Mouse (Mus musculus) right cerebral cortex, adult 18-20 months (tissue): ENCODE measurements around the gene Exosc5.

Experiments
- DNase-seq: peaks from one replicate; pipeline ENCODE4 v3.0.0; 2022; ENCODE audit warnings: mixed read lengths

The Exosc5 gene

DNA sequence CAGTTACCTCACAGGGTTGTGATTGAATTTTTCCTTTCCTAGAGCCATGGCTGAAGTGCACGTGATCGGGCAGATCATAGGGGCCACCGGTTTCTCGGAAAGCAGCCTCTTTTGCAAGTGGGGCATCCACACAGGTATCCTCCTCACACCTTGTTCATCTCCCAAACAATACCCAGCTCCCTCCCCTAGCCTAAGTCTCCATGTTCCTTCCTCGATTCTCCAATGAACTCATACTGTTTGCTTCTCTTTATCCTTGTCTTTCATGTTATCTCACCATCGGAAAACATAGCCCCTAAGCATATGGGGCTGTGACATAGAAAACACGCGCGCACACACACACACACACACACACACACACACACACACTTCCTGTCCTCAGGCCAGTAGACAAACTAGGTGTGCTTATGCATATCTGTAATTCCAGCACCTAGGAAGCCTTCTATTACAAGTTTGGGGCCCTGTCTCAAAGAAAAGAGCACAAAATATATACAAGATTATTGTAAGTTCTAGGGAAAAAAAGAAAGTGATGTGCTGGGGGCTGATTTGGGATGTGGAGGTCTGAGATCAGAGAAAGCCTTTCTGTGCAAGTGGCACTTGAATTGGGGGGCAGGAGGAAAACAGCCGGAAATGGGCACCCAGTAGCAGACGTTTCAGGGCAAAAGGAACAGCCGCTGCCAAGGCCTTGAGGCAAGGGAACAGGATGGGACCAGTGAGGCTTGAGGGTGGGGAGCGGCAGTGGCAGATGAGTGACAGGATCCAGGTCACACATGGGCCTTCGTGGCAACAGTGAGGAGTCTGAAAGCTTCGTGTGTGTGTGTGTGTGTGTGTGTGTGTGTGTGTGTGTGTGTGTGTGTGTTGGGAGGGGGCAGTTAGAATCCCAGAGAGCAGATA, 22.6 kb downstream of the Exosc5 start:
- DNase-seq: no peak

DNA sequence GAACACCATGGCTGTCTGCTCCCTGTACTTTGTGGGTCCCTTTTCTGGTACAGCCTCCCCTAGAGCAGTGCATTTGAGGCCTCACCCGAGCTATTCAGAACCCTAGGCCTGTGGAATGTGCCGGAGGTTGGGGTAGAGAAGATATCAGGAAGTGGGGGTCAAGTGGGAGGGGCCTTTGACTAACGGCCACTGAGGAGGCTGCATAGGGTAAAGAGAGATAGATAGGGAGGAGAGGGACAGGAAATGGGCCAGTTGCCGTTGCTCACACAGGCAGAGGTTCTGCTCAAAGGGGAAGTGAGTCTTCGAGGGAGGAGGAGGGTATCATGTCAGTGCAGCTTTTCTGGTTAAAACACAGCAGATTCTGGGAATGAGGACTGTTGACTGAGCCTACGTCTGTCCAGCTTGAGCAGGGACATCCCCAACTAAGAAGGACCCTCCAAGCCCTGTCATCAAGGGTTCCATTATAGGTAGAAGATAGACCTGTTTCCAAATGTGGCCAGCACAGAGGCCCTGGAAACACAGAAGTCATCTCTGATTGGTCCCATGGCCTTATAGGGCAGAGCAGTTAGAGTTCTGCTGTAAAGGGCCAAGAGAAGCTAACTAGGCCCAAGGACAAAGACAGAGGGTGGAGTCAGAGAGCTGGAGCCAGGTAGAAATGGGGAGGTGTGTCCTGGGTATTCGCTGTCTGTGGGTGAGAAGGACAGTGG, 24.7 kb downstream of the Exosc5 start:
- no peak for DNase-seq

DNA sequence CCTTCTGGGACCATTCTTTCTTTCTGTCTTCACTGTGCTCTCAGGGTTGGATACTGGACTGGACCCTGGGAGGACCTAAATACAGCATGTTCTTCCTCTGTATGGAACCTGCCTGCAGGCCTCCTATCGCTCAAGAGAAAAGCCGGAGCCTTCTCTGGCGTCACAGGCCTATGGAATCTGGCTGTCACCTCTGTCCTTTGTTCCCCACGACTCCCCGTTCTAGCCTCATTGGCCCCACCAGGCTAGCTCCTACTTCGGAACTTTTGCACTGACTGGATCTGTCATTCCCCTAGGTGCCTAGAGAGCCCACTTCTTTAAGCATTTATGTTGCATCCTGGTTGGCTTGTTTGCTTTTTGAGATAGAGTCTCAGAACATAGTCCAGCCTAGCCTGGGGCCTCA, 25.7 kb downstream of the Exosc5 start:
- DNase-seq: no peak

DNA sequence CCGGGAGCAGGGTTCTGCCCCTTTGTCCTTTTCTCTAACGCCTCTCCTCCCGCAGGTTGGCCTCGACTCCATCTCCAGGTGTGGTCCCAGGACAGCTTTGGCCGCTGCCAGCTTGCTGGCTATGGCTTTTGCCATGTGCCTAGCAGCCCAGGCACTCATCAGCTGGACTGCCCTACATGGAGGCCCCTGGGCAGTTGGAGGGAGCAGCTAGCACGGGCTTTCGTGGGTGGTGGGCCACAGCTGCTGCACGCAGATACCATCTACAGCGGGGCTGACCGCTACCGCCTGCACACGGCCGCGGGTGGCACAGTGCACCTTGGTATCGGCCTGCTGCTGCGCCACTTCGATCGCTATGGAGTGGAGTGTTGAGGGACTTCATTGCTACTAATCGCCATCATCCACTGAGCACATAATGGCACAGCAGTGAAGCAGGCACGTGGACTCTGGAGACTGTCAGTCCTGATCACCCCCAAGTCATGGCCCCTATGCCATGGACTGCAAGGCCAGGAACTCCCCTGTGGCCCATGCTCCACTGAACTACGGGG, 27.0 kb downstream of the Exosc5 start:
- no peak for DNase-seq

DNA sequence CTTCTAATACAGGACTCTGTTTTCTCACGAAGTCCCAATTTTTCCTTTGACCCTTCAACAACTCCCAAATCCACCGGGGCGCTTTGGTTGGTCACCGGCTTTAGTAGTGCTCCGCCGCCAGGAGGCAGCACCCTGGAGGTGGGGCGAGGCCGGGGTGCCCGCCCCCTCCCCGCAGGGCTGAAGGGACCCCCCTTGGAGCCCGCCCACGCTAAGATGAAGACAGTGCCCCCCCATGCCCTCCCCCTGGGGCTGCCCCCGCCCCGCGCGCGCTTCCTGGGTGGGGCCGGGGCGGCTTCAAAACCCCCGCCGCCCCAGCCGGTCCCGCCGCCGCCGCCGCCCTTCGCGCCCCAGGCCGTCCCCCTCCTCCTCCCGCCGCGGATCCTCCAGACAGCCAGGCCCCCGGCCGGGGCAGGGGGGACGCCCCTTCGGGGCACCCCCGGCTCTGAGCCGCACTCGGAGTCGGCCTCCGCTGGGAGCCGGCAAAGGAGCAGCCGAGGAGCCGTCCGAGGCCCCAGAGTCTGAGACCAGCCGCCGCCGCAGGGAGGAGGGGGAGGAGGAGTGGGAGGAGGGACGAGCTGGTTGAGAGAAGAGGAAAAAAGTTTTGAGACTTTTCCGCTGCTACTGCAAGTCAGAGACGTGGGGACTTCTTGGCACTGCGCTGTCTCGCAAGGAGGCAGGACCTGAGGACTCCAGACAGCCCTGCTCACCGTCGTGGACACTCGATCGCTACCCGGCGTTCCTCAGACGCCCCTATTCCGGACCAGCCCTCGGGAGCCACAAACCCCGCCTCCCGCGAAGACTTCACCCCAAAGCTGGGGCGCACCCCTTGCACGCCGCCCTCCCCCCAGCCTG, 27.9 kb downstream of the Exosc5 start, which contains the start of gene Tgfb1:
TSS of gene Tgfb1 (plus strand) at position 323 of the 852 bp plus-strand sequence.
- DNase-seq: no peak

DNA sequence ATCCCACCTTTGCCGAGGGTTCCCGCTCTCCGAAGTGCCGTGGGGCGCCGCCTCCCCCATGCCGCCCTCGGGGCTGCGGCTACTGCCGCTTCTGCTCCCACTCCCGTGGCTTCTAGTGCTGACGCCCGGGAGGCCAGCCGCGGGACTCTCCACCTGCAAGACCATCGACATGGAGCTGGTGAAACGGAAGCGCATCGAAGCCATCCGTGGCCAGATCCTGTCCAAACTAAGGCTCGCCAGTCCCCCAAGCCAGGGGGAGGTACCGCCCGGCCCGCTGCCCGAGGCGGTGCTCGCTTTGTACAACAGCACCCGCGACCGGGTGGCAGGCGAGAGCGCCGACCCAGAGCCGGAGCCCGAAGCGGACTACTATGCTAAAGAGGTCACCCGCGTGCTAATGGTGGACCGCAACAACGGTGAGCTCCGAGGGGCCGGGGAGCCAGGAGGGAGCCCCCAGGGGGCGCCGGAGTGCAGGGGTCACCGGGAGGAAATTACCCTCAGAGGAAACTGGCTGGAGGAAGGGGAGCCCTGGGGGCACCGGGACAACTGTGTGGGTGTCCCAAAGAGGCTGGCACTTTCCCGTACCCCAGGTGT, 28.9 kb downstream of the Exosc5 start:
- no peak for DNase-seq

DNA sequence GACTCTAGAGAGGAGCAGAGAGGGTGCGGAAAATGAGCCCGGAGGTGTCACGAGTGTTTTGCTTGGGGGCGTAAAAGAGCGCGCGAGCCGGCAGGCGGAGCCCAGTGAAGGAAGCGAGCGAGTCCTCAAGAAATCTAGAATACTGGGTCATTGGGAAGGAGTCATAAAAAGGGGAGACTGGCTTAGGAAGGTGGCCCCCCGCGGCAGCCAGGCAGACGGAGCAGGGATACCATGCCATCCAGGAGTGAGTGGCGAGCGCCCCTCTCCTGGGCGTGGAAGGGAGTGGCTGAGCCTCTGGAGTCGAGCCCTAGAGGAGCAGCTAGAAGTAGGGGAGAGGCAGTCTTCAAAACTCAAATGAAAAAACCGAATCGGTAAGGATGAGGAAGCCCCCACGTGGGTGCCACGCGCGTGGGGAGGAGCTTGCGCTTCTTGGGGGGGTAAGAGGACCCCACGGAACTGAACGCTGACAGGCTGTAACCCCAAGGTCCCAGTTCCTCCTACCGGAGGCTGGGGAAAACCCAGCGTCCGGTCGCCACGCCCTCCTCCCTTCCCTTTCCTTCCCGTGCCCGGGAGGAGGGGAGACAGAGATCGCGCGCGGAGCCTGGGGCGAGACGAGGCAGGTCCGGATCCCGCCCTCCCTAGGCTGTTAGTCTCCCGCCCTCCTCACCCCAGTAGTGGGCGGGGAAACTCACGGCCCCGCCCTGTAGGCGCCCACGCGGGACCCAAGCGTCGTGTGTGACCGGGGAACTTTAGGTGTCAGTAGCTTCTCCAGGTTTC, 30.0 kb downstream of the Exosc5 start:
- no peak for DNase-seq

DNA sequence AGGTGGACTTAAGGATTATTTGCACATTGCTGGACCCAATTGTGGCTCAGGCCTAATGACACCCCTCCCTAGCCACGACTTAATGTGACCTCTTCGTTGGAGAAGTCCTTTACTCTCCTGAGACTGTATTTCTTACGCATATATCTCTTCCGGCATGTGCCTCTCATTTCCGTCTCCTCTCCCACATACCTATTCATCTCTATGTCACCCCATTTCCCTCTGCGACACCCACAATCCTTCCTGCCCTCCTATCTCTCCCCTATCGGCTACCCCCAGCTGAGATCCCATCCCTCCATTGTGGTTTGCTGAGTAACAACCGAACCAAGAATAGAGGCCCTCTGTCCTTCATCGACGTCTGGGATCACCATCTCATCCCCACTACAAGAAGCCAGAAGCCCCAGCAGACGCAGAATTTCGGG, 30.6 kb downstream of the Exosc5 start:
- DNase-seq: no peak

DNA sequence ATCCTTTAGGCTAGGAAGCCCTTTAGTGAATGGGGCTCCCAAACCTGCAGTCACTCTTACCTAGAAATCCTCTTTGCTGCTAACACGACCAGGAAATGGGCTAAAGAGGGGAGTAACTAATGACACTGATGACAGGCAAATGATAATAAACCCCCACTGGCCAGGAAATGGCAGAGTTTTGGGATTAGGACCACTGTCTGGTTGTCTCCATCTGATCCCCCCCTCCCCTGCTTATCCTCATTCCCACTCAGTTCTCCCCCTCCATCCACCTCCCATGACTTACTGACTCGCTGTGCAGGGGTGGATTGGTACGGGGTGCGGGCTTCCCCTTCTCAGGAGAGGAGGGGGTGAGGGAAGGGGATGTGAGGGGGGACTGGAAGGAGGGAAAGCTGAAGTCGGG, 31.1 kb downstream of the Exosc5 start:
- no peak for DNase-seq

DNA sequence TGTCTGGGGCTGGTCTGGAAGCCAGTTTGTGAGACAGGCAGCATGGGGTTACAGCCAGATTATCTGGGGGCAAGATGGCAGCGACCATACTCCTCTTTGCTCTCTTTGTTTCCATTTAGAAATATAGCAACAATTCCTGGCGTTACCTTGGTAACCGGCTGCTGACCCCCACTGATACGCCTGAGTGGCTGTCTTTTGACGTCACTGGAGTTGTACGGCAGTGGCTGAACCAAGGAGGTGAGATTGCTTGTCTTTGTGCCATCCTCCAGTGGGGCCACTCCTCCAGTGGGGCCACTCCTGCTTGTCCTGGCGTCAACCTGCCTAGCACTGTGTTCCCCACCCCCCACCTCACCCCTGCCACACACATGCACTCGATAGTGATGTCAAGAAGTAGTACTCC, 35.1 kb downstream of the Exosc5 start:
- no peak for DNase-seq

DNA sequence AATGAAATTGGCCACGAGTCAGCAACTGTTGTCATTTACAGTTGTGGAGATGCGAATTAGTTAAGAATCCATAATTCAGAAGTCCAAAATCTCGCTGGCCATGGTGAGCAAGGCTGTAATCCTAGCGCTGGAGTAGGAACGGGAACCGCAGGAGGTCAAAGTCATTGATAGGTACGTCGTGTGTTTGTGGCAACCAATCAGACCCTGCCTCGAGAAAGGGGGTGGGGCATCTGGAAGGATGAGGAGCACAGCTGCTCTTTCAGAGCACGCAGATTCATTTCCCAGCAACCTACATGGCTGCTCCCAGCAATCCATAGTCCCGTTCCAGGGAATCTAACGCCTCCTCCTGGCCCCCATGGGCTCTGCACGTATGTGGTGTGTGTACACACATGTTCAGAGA, 40.9 kb downstream of the Exosc5 start:
- DNase-seq: no peak

DNA sequence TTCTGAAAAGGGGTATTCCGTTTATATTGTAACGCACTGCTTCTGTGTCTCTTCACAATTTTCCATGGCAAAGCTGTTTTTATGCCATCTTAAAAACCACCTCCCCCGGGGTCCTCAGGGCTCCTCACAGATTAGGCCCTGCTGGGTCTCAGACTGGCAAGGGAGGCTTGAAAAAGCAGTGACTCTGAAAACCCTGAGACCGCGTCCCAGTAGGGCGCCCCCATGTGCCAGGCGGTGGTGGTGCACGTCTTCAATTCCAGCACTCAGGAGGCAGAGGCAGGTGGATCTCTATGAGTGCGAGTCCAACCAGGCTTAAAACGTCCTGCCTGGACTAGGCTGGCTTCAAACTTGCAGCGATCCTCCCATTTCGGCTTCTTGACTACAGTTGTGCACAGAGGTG, 41.8 kb downstream of the Exosc5 start:
- no peak for DNase-seq

DNA sequence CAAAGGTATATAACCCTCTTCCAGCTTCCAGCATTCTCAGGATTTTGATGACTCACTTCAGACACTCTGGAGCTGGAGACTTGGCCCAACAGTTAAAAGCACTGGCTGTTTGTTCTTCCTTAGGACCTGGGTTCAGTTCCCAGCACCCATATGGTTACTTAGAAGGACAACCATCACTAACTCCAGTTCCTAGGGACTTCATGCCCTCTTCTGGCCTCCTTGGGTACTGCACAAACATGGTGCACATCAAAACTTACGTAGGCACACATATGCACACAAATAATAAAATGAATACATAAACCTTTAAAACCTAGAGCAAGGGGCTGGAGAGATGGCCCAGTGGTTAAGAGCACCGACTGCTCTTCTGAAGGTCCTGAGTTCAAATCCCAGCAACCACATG, 43.4 kb downstream of the Exosc5 start:
- no peak for DNase-seq

DNA sequence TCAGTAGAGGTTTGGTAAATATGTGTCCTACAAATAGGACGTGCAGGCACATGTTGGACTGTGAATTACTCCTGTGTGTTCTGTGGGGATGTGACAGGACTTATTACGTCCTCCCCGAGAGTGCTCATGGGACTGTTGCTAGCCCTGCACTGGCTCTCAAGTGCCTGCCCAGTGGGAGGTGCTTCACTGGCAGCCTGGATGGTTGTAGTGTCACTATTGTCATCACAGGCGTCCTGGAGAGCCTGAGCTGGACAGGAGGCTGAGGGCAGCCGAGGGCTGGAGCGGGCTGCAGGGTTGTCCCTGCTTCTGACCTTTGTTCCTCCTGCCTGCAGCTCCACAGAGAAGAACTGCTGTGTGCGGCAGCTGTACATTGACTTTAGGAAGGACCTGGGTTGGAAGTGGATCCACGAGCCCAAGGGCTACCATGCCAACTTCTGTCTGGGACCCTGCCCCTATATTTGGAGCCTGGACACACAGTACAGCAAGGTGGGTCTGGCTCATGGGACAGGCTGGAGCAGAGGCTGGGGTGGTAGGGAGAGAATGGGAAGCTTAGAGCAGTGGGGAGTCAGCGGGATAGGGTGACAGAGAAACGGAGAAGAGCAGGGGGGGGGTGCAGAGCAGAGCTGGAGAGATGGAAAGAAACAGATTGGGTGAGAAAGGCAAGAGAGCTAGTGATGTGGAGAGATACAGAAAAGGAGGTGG, 45.0 kb downstream of the Exosc5 start:
- DNase-seq: no peak

DNA sequence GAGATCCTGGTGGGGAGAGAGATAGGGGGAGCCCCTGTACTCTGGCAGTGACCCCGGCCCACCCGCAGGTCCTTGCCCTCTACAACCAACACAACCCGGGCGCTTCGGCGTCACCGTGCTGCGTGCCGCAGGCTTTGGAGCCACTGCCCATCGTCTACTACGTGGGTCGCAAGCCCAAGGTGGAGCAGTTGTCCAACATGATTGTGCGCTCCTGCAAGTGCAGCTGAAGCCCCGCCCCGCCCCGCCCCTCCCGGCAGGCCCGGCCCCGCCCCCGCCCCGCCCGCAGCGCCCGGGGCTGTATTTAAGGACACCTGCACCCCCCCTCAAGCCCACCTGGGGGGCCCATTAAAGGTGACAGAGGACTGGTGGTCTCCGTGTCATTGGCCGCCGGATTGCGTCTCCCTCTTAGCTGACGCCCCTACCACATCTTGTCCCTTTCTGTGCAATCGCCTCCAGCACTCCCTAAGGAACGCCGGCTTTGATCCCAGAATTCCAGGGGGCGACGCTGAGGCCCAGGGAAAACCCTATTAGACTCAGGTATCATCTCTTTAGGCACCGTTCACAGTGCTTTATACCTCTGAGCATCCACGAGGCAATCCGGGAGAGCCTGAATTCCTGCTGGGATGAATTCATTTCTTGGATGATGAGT, 45.9 kb downstream of the Exosc5 start:
- no peak for DNase-seq

DNA sequence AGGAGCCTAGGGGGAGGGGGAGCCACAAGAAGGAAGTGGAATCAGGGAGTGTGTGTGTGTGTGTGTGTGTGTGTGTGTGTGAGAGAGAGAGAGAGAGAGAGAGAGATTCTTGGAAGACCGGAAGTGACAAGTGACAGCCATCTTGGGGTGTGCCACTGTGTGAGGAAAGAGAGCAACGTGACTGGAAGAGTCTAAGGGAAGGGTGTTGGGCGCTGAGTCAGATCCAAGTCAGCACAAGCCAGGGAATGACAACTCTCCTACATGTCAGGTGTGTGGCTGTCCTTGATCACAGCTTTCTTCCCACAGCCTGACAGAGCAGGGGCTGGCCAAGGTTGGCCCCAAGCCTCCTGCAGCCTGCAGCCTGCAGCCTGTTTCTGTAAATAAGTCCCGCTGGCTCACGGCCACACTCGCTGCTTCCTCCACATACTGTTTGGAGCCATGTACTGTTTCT, 46.9 kb downstream of the Exosc5 start:
- peak; percentile 69 for DNase-seq

DNA sequence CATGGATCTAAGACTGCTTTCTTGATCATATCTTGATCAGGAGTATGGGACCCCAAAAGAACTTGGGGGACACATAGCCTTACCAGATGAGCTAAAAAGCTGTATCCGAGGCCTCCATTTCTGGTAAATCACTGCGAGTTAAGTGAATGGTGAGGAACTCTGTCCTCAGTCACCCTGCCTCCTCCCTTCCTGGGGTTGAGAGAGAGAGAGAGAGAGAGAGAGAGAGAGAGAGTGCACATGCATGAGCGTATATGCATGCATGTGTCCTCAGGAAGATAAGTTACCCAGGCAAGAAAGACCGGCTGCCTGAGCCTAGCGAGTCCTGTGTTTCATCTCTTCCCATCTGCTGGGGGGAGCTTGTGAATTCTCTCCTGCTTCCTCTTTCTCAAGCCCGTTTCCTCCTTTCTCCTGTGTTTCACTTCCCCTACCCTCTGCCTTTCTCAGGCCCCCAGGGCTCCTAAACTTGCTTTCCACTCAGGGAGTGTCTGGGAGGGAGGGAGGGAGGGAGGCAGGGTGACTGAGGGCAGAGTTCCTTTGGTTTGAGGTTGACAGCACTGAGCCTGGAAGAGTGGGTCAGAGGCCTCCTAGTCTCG, 47.7 kb downstream of the Exosc5 start:
- no peak for DNase-seq

DNA sequence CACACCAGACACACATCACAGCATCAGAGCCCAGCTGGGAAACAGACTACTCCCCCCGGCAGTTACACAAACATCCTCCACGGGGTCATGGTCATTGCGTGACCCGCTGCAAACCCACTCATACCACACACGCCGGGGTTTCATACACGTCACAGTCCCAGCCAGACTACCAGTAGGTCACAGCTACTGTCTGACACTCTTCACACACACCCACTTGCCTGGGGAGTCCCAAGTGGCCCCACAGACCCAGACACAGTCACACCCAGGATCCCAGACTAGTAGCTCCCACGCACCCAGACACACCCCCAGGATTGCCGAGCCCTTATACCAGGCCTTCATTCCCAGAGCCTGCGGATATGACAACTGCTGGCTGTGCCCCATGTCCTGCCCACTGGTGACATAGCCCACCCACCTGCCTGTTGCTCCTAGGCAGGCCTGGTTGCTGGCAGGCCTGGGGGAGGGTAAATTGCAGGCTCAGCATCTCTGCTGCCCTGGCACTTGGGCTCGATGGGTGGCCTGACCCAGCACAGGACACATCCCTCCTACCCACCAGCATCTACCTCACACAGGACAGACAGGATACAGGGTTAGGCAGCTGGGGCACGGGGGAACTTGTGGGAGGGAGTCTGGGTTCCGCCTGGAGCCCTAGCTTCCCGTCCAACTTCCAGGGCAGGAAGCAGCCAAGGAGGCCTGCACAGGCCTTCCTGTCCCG, 48.8 kb downstream of the Exosc5 start:
- DNase-seq: no peak

DNA sequence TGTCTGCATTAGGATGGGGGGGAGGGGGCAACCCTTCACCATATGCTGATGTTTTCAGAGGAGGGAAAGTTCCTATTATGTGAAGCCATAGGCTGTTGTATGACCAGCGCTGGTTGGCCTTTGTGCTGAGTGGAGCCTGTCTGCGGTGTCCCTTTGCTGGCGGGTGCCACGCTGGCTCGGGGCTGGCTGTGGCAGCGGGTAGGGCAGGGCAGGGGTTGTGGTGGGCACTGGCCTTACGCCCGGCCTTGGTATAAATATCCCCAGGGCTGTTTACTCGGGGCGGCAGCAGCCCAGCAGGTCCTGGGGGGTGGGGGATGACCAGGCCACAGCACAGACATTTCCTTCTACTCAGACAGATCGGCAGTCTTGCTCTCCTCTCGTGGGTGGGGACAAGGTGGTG, 51.0 kb downstream of the Exosc5 start:
- DNase-seq: no peak
